Mouse (Mus musculus) left cerebral cortex, postnatal 36 days (tissue): ENCODE measurements around the gene Uap1. TPM values are rescaled to one million over a fixed set of nuclear protein-coding genes. Genes with fewer than 3 reads are reported as not detected.
"Not testable (repeated sequence)": the region's sequence is repeated elsewhere in the genome, so short reads cannot be mapped to it uniquely, and the experiment has no call there.

Experiments
- DNase-seq, 2 experiments: peaks; one replicate each; pipeline ENCODE4 v3.0.0; 2021 to 2022; ENCODE audit warnings: low spot score in 2 of 2, mixed read lengths in 1 of 2
- intact Hi-C: fragments of 180-260 bp; cut with DNase I; formaldehyde crosslinking; loops from one replicate; pipeline ENCODE4 v1.15.1; 2025
- total RNA-seq, 2 experiments: library from RNA; stranded (reverse); gene quantifications; 2 replicates each; pipeline ENCODE4 v1.2.3; 2021

The Uap1 gene
- total RNA-seq, 2 experiments from 2014 or later: 62.7 to 63.2 TPM

GRCm38 (mm10) chr1:170136351-170137009 is 38.3 kb downstream of the Uap1 start:
- intact Hi-C loops: loop anchor here (2.0 to 10.0 kb wide), 3 partner anchors 168 to 602 kb away; partner anchors contain the start of genes Hsd17b7 and Nuf2
- peak; percentile 65 to 71 for DNase-seq

- DNase-seq: no peak
- intact Hi-C loops: loop anchor here (10.0 kb wide), 1 partner anchor 599 kb away; the partner anchor contains the start of gene Nuf2
Measured at GRCm38 (mm10) chr1:170134264-170134663, 40.5 kb downstream of the Uap1 start.

DNA sequence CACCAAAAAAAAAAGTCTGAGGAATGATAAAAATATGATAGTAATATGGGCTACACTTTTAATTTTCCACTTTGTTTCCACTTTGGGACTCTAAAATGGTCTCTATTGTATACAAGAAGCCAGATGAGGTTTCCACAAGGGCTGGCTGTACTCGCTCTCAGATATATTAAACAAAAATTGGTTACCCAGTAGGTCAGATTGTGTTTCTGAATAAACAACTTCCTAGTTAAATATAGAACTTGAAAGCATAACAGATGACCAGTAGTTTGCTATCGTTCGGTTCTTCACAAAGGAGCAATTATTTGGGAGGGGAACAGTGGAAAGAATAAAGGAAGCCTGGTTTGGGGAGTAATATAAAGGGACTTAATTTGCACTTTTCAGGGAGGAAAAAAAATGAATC is 43.8 kb downstream of the Uap1 start:
- no peak for DNase-seq
- intact Hi-C loops: loop anchor here (10.0 kb wide), 1 partner anchor 596 kb away; the partner anchor contains the start of gene Nuf2

DNA sequence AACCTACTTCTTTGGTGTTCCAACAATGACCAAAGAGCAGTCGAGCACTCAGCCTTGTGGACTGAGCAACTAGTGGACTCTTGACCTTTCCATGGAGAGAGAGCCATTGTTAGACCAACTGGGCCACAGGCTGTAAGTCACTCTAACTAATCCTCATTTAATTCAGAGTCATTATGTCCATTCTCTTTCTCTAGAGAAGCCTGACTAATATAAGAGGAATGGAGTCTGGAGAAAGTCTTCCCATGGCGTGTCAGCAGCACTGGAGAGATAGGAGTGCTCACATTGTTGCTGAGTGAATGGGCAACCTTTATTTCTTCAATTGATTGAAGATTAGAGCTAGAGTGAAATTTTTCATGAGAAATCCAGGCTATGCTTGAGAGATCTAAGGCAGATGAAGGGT is 50.1 kb downstream of the Uap1 start:
- intact Hi-C loops: no loop called here
- no peak for DNase-seq

DNA sequence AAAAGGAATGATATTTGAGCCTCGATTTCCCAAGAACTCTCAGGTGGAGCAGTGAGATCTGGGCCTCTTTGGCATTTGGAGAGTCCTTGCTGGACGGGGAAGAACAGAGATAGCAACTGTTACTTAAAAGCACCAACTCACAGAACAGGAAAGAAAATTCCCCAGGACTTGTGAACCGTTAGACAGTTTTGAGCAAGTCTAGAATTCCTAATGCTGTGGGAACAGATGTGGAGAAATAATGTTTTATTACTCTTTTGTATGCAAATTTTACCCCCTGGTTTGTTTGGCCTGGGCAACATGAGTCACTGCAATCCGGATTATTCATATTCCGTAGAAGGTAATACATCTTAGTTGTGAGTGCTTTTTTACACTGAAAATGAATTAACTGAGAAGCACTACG is 61.1 kb downstream of the Uap1 start:
- intact Hi-C loops: no loop called here

GRCm38 (mm10) chr1:170112261-170112660 is 62.5 kb downstream of the Uap1 start:
- DNase-seq: no peak
- intact Hi-C loops: no loop called here

More for the DNA sequence above, 61.1 kb downstream of the Uap1 start:
- no peak for DNase-seq

- DNase-seq: no peak
- intact Hi-C loops: no loop called here
Measured at GRCm38 (mm10) chr1:170111651-170112226, 63.0 kb downstream of the Uap1 start.

DNA sequence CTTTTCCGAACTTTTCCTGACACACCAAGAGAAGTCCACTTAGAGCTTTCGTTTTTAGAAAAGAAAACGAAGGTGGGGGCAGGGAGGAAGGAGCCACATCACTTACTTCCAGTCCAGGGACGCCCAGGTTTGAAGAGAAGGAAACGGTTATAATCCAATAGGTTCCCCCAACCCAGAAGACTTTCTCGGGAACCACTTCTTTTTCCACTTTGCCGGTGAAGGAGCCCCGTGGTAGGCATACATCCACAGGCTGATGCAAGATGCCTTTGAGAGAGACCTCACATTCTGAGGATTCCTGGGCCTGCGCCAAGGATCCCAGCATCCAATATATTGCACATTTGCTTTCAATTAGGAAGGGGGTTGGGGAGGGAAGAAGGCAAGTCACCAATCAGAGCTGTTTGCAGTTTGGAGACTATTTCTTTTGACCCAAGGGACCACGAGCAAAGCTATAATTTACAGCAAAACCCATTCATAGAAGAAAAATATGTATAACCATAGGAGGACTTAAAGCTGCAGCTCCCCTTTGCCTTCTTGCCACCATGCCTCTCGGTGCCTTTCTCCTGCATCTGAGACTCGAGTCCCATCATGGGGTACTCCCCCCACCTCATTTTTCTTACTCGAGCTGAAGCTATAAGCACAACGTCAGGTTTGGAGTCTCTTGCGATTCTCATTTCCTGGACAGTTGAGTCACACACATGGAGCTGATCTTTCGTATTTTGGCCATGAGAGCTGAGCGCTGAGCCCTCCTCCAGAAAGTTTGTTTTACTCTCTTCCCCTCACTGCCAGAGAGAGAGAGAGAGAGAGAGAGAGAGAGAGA is 64.0 kb downstream of the Uap1 start, which contains the start of gene Ddr2:
Gene Ddr2, minus strand, starts transcription at position 247 of the 817 bp plus-strand sequence.
- intact Hi-C loops: no loop called here
- DNase-seq: no peak

GRCm38 (mm10) chr1:170109776-170110515 is 64.8 kb downstream of the Uap1 start:
- intact Hi-C loops: no loop called here

DNA sequence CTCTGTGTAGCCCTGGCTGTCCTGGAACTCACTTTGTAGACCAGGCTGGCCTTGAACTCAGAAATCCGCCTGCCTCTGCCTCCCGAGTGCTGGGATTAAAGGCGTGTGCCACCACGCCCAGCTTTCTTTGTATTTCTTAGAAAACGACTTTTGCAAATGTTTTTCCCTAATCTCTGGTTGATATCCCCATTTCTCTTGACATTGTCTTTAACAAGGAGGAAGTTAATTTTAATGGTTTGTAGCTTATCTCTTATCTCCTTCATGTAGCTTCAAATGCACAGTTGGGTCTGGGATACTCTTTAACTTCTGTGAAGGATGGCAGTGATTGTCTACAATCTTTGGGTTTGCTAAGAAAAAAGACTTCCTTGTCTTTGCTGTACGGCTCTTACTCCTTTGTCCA is 71.9 kb downstream of the Uap1 start:
- DNase-seq, intact Hi-C loops: not testable (repeated sequence)

More at GRCm38 (mm10) chr1:170109776-170110515, 64.8 kb downstream of the Uap1 start:
- no peak for DNase-seq

Other genes with a start within 250 kb of the Uap1 start
- gene Ccdc190, start 246.3 kb downstream of the Uap1 start, total RNA-seq: 10 to 100 TPM; 16.0 to 16.6 TPM
- 10 to 100 TPM; 14.4 to 14.5 TPM for gene Hsd17b7, start 205.7 kb downstream of the Uap1 start, total RNA-seq
- gene Ddr2, start 64.2 kb downstream of the Uap1 start, total RNA-seq: 1 to 10 TPM; 3.3 to 6.7 TPM
- gene Uhmk1, start 40.4 kb upstream of the Uap1 start, total RNA-seq: 100 to 1,000 TPM; 135 to 137 TPM
- not detected for gene Sh2d1b2, start 57.8 kb upstream of the Uap1 start, total RNA-seq
- gene Sh2d1b1, start 102.4 kb upstream of the Uap1 start, total RNA-seq: not detected
- 1 to 10 TPM; 1.5 to 4.1 TPM for gene Gm7694, start 131.4 kb upstream of the Uap1 start, total RNA-seq
- not detected for gene Spata46, start 133.8 kb upstream of the Uap1 start, total RNA-seq